Mouse (Mus musculus) 3134 (cell line): ENCODE data around the gene Frg2f1.
A peak's percentile ranks its signal among the peaks of the same experiment; 100 is the strongest.
"Not testable (repeated sequence)": the region's sequence is repeated elsewhere in the genome, so short reads cannot be mapped to it uniquely, and the experiment has no call there.

ENCODE experiments used
- DNase-seq: peaks from one replicate; pipeline ENCODE4 v3.0.0-alpha.2; 2011; ENCODE audit warnings: low spot score; ENCODE audit not compliant: insufficient read length; ENCODE audit errors: extremely low read depth

Gene Frg2f1

GRCm38 (mm10) chr4:119539031-119539824 is at the start of gene Frg2f1:
TSS of gene Frg2f1 (minus strand) at chr4:119539529.
- DNase-seq = peak; percentile 93

- no peak for DNase-seq
Observed at GRCm38 (mm10) chr4:119588037-119588436, 48.7 kb upstream of the Frg2f1 start.

GRCm38 (mm10) chr4:119575459-119575858 is 36.1 kb upstream of the Frg2f1 start:
- DNase-seq = no peak

GRCm38 (mm10) chr4:119574504-119574903 is 35.2 kb upstream of the Frg2f1 start:
- DNase-seq = no peak

- DNase-seq = no peak
Observed at GRCm38 (mm10) chr4:119572682-119573081, 33.4 kb upstream of the Frg2f1 start.

- DNase-seq = no peak
Observed at GRCm38 (mm10) chr4:119566322-119566835, 27.1 kb upstream of the Frg2f1 start.

- peak; percentile 15 for DNase-seq
Observed at GRCm38 (mm10) chr4:119563136-119563535, 23.8 kb upstream of the Frg2f1 start.

- no peak for DNase-seq
Observed at GRCm38 (mm10) chr4:119555466-119555865, 16.1 kb upstream of the Frg2f1 start.

GRCm38 (mm10) chr4:119550864-119551263 is 11.5 kb upstream of the Frg2f1 start:
- peak; percentile 12 for DNase-seq

- no peak for DNase-seq
Observed at GRCm38 (mm10) chr4:119540533-119540890, 1.2 kb upstream of the Frg2f1 start.

- DNase-seq = peak; percentile 74
Observed at GRCm38 (mm10) chr4:119539836-119540532, 655 bp upstream of the Frg2f1 start.

GRCm38 (mm10) chr4:119537436-119537835 is 1.9 kb downstream of the Frg2f1 start:
- DNase-seq = no peak

- DNase-seq = not testable (repeated sequence)
Observed at GRCm38 (mm10) chr4:119536615-119537014, 2.7 kb downstream of the Frg2f1 start, which contains the start of gene Foxj3. TSS of gene Foxj3 (plus strand) at chr4:119537004.

- DNase-seq = no peak
Observed at GRCm38 (mm10) chr4:119535103-119535502, 4.2 kb downstream of the Frg2f1 start.

GRCm38 (mm10) chr4:119531813-119532212 is 7.5 kb downstream of the Frg2f1 start:
- no peak for DNase-seq

- no peak for DNase-seq
Observed at GRCm38 (mm10) chr4:119526329-119526845, 12.9 kb downstream of the Frg2f1 start.

- DNase-seq = no peak
Observed at GRCm38 (mm10) chr4:119524466-119524865, 14.9 kb downstream of the Frg2f1 start.

- no peak for DNase-seq
Observed at GRCm38 (mm10) chr4:119524010-119524409, 15.3 kb downstream of the Frg2f1 start.

- no peak for DNase-seq
Observed at GRCm38 (mm10) chr4:119523575-119523974, 15.8 kb downstream of the Frg2f1 start.

GRCm38 (mm10) chr4:119512731-119513141 is 26.6 kb downstream of the Frg2f1 start:
- no peak for DNase-seq

- no peak for DNase-seq
Observed at GRCm38 (mm10) chr4:119511591-119511990, 27.7 kb downstream of the Frg2f1 start.
